Mouse (Mus musculus) CH12.LX (cell line): ENCODE measurements around the gene Olfr693. TPM values are rescaled to one million over a fixed set of nuclear protein-coding genes. Genes with fewer than 3 reads are reported as not detected.
"Not testable (repeated sequence)": the region's sequence is repeated elsewhere in the genome, so short reads cannot be mapped to it uniquely, and the experiment has no call there.

Experiments
- DNase-seq: peaks from one replicate; pipeline ENCODE4 v3.0.0-alpha.2; 2013; ENCODE audit errors: extremely low read depth
- H3K27ac ChIP-seq: 2 replicates; pipeline ENCODE4 v1.5.1; 2012; ENCODE audit warnings: low read depth, mild to moderate bottlenecking, control low read depth, moderate library complexity; ENCODE audit not compliant: insufficient read depth
- H3K27me3 ChIP-seq: replicated peaks from 2 replicates; pipeline ENCODE3; 2012; ENCODE audit warnings: inconsistent platforms
- H3K36me3 ChIP-seq, 2 experiments: replicated peaks in 1 of 2; 2 replicates each; pipeline versions ENCODE3 to v1.6.1; 2012; ENCODE audit warnings: inconsistent platforms in 1 of 2, low read length in 1 of 2, mild to moderate bottlenecking in 1 of 2, mixed read lengths in 1 of 2, moderate library complexity in 1 of 2; ENCODE audit not compliant: control insufficient read depth in 1 of 2, insufficient read depth in 1 of 2
- H3K4me1 ChIP-seq, 2 experiments: 2 replicates each; pipeline ENCODE4 v1.6.1; 2012; ENCODE audit warnings: inconsistent platforms in 1 of 2, moderate library complexity in 1 of 2; ENCODE audit not compliant: insufficient read depth in 2 of 2, control insufficient read depth in 1 of 2
- H3K4me2 ChIP-seq: 2 replicates; pipeline ENCODE4 v1.6.1; 2012; ENCODE audit warnings: low read depth, mild to moderate bottlenecking, control low read depth; ENCODE audit not compliant: poor library complexity, insufficient read depth, severe bottlenecking
- H3K4me3 ChIP-seq, 3 experiments: fragments of 150-350 bp in 1 of 3; sonication (generic) in 1 of 3; replicated peaks in 1 of 3; 2 replicates each; pipeline versions ENCODE3 to v1.5.1; 2011 to 2012; ENCODE audit warnings: low read depth in 2 of 3, low read length in 2 of 3, mild to moderate bottlenecking in 2 of 3, moderate library complexity in 2 of 3, control low read depth in 1 of 3, improper control_type of control experiment in 1 of 3, inconsistent platforms in 1 of 3, mixed read lengths in 1 of 3; ENCODE audit not compliant: poor library complexity in 1 of 3
- H3K79me2 ChIP-seq: replicated peaks from 2 replicates; pipeline ENCODE4 v1.6.1; 2012; ENCODE audit warnings: mild to moderate bottlenecking, moderate library complexity; ENCODE audit not compliant: control insufficient read depth, poor library complexity, insufficient read depth, severe bottlenecking; ENCODE audit errors: extremely low read depth
- H3K9ac ChIP-seq: 2 replicates; pipeline ENCODE4 v1.6.1; 2012; ENCODE audit warnings: low read depth, mild to moderate bottlenecking, control low read depth, moderate library complexity; ENCODE audit not compliant: insufficient read depth
- H3K9me3 ChIP-seq: replicated peaks from 2 replicates; pipeline ENCODE3; 2012; ENCODE audit warnings: low read length, inconsistent platforms, mixed read lengths
- CHD1 ChIP-seq: IDR thresholded peaks from 2 replicates; pipeline ENCODE4 v1.6.1; 2012; ENCODE audit warnings: low read depth, low read length, improper control_type of control experiment, inconsistent platforms
- CHD2 ChIP-seq: IDR thresholded peaks from 2 replicates; pipeline ENCODE4 v1.6.1; 2011; ENCODE audit warnings: low read length, improper control_type of control experiment
- E2F4 ChIP-seq: IDR thresholded peaks from 2 replicates; pipeline ENCODE4 v1.6.1; 2011; ENCODE audit warnings: low read depth, low read length, improper control_type of control experiment; ENCODE audit not compliant: insufficient replicate concordance
- ELF1 ChIP-seq: IDR thresholded peaks from 2 replicates; pipeline ENCODE4 v1.6.1; 2014; ENCODE audit warnings: low read depth, mild to moderate bottlenecking, inconsistent platforms, low read length, improper control_type of control experiment
- EP300 ChIP-seq: IDR thresholded peaks from 2 replicates; pipeline ENCODE4 v1.6.1; 2011; ENCODE audit warnings: low read length, improper control_type of control experiment
- ETS1 ChIP-seq: conservative IDR thresholded peaks from 2 replicates; pipeline ENCODE4 v1.6.1; 2012; ENCODE audit warnings: low read depth, mild to moderate bottlenecking, inconsistent platforms, low read length, improper control_type of control experiment, moderate library complexity
- HCFC1 ChIP-seq: IDR thresholded peaks from 2 replicates; pipeline ENCODE4 v1.6.1; 2012; ENCODE audit warnings: low read depth, mild to moderate bottlenecking, inconsistent platforms, low read length, improper control_type of control experiment
- JUN ChIP-seq: IDR thresholded peaks from 2 replicates; pipeline ENCODE4 v1.6.1; 2011; ENCODE audit warnings: low read depth, mild to moderate bottlenecking, low read length, improper control_type of control experiment, moderate library complexity; ENCODE audit not compliant: insufficient read depth
- KAT2A ChIP-seq: IDR thresholded peaks from 2 replicates; pipeline ENCODE4 v1.6.1; 2012; ENCODE audit warnings: low read length, improper control_type of control experiment, inconsistent platforms; ENCODE audit not compliant: insufficient replicate concordance
- MAX ChIP-seq: IDR thresholded peaks from 2 replicates; pipeline ENCODE4 v1.6.1; 2011; ENCODE audit warnings: low read length, improper control_type of control experiment
- MXI1 ChIP-seq: IDR thresholded peaks from 2 replicates; pipeline ENCODE4 v1.6.1; 2011; ENCODE audit warnings: mild to moderate bottlenecking, low read depth, low read length, improper control_type of control experiment
- PAX5 ChIP-seq: IDR thresholded peaks from 2 replicates; pipeline ENCODE4 v1.6.1; 2012; ENCODE audit warnings: low read length, inconsistent platforms, mixed read lengths
- RAD21 ChIP-seq: IDR thresholded peaks from 2 replicates; pipeline ENCODE4 v1.6.1; 2011; ENCODE audit warnings: low read depth, mild to moderate bottlenecking, low read length, improper control_type of control experiment, moderate library complexity
- TCF12 ChIP-seq: IDR thresholded peaks from 2 replicates; pipeline ENCODE4 v1.6.1; 2014; ENCODE audit warnings: low read depth, mild to moderate bottlenecking, inconsistent platforms, low read length, improper control_type of control experiment
- ZKSCAN1 ChIP-seq: IDR thresholded peaks from 2 replicates; pipeline ENCODE4 v1.6.1; 2012; ENCODE audit warnings: low read depth, inconsistent platforms, low read length, improper control_type of control experiment, borderline replicate concordance
- ZMIZ1 ChIP-seq: IDR thresholded peaks from 2 replicates; pipeline ENCODE4 v1.6.1; 2012; ENCODE audit warnings: low read depth, mild to moderate bottlenecking, inconsistent platforms, low read length, improper control_type of control experiment
- ZNF384 ChIP-seq: IDR thresholded peaks from 2 replicates; pipeline ENCODE4 v1.6.1; 2012; ENCODE audit warnings: low read depth, low read length, improper control_type of control experiment, inconsistent platforms
- dilution Hi-C: fragments of 300-500 bp; cut with MboI; formaldehyde crosslinking; loops from 2 replicates; pipeline ENCODE4 v1.14.3; 2020; ENCODE audit warnings: low sequenced_read_pairs; ENCODE audit not compliant: extremely low pct_unique_long_range_greater_than_20kb, extremely low pct_ligation_motif_present
- in situ Hi-C: fragments of 300-500 bp; cut with MboI; formaldehyde crosslinking; loops from 3 replicates; pipeline ENCODE4 v1.14.3; 2019; ENCODE audit warnings: low sequenced_read_pairs, low pct_ligation_motif_present, low pct_unique_long_range_greater_than_20kb, mixed read lengths
- polyA plus RNA-seq: library from polyadenylated mRNA; unstranded; fragments of >175 nt; gene quantifications from 2 replicates; pipeline ENCODE4 v1.2.1, GENCODE M21; 2012; ENCODE audit warnings: low read depth; ENCODE audit not compliant: insufficient read length
- total RNA-seq, 2 experiments: library from RNA; depleted of rRNA; stranded (reverse); fragments of 300-350 nt in 1 of 2; fragments of >200 nt in 1 of 2; gene quantifications; 2 replicates each; pipeline ENCODE4 v1.2.3; 2012 to 2014

Gene Olfr693
- total and polyA plus RNA-seq, 3 experiments: not detected

DNA sequence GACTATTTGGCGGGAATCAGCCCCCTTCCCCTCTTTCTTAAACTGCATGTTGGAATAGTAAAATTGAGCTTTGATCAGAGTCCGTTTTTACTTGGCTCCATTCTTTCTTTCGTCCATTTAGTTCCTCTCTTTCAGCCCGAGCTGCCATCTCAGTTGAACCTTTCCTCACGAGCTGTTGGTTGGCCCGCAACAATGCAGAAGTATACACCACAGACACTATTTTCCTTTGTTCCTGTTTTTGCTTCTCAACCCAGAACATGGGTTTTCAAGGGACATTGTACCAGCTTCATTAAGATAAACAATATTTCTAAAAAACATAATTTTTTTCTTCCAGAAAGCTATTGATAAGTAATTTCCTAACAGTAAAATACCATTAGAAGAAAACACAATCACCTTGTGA, 31.1 kb upstream of the Olfr693 start:
- no peak overlapping the region for H3K27ac ChIP-seq
- TF ChIP-seq ELF1 (no peak), ZKSCAN1 (no peak), KAT2A (no peak), ETS1 (no peak), ZMIZ1 (no peak), RAD21 (no peak), MXI1 (no peak), EP300 (no peak)
- no peak for DNase-seq
- dilution Hi-C loops: no loop called here
- H3K79me2 ChIP-seq: no peaks in the 10 kb centered on the region
- no peaks in the 10 kb centered on the region for H3K36me3 ChIP-seq
- H3K27me3 ChIP-seq: no peaks in the 10 kb centered on the region
- no peak overlapping the region for H3K9ac ChIP-seq
- no peaks in the 10 kb centered on the region for H3K9me3 ChIP-seq
- no peak overlapping the region for H3K4me3 ChIP-seq
- no peaks in the 10 kb centered on the region for H3K4me1 ChIP-seq
- no peak overlapping the region for H3K4me2 ChIP-seq
- in situ Hi-C loops: no loop called here

DNA sequence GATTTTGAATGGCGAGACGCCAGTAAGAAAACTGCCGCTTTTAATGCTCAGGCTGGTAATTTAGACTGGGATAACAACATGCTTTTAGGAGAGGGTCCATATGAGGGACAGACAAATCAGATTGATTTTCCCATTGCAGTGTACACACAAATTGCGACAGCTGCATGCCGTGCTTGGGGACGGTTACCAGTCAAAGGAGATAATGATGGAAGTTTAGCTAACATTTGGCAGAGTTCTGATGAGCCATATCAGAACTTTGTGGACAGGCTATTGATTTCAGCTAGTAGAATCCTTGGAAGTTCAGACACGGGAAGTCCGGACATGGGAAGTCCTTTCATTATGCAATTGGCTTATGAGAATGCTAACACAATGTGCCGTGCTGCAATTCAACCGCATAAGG, 27.3 kb upstream of the Olfr693 start:
- DNase-seq, H3K79me2 ChIP-seq, dilution Hi-C loops, H3K36me3 ChIP-seq, H3K27ac ChIP-seq, H3K4me2 ChIP-seq, H3K9me3 ChIP-seq, H3K4me1 ChIP-seq, H3K4me3 ChIP-seq, in situ Hi-C loops, H3K9ac ChIP-seq, H3K27me3 ChIP-seq: not testable (repeated sequence)

DNA sequence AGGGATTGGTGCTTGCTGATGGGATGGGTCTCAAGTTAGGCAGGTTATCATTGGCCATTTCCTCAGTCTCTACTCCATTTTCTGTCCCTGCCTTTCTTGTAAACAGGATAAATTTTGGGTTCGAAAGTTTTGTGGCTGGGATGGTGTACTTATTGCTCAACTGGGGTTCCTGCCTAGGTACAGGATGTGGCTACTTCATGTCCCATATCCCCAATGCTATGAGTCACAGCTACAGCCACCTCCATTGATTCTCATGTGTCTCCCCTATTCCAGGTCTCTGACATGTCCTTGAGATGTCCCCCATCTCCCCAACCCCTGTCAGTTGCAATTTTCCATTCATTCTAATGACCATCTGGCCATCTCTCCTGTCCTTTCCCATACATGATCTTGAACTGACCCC, 16.5 kb upstream of the Olfr693 start:
- H3K4me2 ChIP-seq: no peak overlapping the region
- no peak overlapping the region for H3K9ac ChIP-seq
- in situ Hi-C loops (no loop called here), dilution Hi-C loops (no loop called here)
- H3K36me3 ChIP-seq: no peaks in the 10 kb centered on the region
- H3K27ac ChIP-seq: no peak overlapping the region
- H3K4me1 ChIP-seq: no peaks in the 10 kb centered on the region
- no peak for DNase-seq
- H3K4me3 ChIP-seq: no peak overlapping the region
- TF ChIP-seq E2F4: no peak
- no peak for TF ChIP-seq CHD1
- no peak for TF ChIP-seq EP300
- TF ChIP-seq TCF12: no peak
- TF ChIP-seq JUN: no peak
- no peak for TF ChIP-seq HCFC1
- TF ChIP-seq ZNF384: no peak
- no peak for TF ChIP-seq ZMIZ1
- no peak for TF ChIP-seq MAX
- no peak for TF ChIP-seq CHD2
- no peak for TF ChIP-seq PAX5
- TF ChIP-seq, all 38 proteins: peak for 0
- Histone ChIP-seq H3K79me2 (no peaks in the 10 kb centered on the region), H3K27me3 (no peaks in the 10 kb centered on the region), H3K9me3 (no peaks in the 10 kb centered on the region)
